Mouse (Mus musculus) T-helper 17 cell (primary cell): ENCODE measurements around the gene Slc25a39.

Experiments
- in situ Hi-C, 2 experiments: fragments of 300-600 bp; cut with MboI, MseI; formaldehyde crosslinking; loops; 1 replicate in 1 of 2; 2 replicates in 1 of 2; pipeline ENCODE4 v1.15.1; 2025; ENCODE audit warnings: high pct_unique_total_duplicates in 2 of 2

Gene Slc25a39

GRCm38 (mm10) chr11:102353021-102353431, 54.7 kb downstream of the Slc25a39 start:
- in situ Hi-C loops = no loop called here
